Mouse (Mus musculus): ENCODE measurements around the gene Tarbp1. TPM values are rescaled to one million over a fixed set of nuclear protein-coding genes. Genes with fewer than 3 reads are reported as not detected.

Tarbp1 gene
- 1.6 and 1.9 TPM in 2 replicates for polyA plus RNA-seq (2015; fragmentation: Nextera tagmentation; extraction: Ambion mirVana)

DNA sequence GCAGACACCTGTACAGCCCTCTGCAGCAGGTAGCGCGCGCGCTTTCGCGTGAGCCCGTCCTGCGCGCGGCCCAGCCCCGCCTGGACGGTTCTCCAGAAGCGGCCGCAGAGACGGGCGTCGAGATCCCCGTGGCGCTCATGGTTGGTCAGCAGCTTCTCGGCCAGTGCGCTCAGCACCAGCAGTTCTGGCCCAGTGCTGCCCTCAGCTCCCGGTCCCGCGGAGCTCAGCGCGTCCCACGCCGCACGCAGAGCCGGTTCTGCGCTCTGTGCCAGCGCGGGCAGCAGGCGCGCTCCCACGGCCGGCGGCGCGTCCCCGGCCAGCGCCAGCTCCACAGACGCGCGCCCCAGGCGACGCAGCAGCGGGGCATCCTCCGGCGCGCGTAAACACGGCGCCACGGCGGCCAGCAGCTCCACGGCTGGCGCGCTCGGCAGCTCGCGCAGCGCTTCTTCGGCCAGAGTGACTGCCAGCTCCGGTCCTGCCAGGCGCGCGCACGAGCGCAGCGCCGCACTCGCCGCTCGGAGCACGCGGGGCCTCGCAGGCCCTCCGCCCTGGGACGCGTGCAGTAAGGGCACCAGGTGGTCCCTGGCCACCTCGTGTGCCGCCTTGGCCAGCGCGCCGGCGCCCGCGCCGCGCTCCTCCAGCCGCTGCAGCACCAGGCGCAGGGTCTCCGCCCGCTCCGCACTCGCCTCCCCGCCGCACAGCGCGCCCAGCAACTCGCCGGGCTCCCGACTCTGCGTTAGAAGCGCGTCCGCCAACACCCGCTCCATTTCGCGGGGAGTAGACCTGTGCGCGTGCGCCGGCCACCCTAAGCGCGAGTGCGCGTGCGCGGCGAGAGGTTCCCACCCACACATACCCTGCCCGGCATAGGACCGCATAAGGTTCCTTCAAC is at the start of gene Tarbp1:
TSS of gene Tarbp1 (minus strand) at position 767 of the 889 bp plus-strand sequence.
- peak; percentile 96 for ATAC-seq (replicated peaks)
- Histone ChIP-seq H3K9ac (replicated peaks) (peak within 1 kb of the TSS; percentile 84), H3K36me3 (0 out of 2 replicates have a peak, but pooled peaks cover 7% of the 10 kb centered on the region), H3K4me1 (peaks cover 22% of the 10 kb centered on the region), H3K4me3 (peak within 1 kb of the TSS; percentile 98), H3K9me3 (no peaks in the 10 kb centered on the region), H3K27me3 (no peaks in the 10 kb centered on the region), H3K27ac (replicated peaks) (peak within 1 kb of the TSS; percentile 97), H3K4me2 (replicated peaks) (peak within 1 kb of the TSS; percentile 80)
- WGBS: under 1% methylated on average over 119 of the region's 124 CpGs

DNA sequence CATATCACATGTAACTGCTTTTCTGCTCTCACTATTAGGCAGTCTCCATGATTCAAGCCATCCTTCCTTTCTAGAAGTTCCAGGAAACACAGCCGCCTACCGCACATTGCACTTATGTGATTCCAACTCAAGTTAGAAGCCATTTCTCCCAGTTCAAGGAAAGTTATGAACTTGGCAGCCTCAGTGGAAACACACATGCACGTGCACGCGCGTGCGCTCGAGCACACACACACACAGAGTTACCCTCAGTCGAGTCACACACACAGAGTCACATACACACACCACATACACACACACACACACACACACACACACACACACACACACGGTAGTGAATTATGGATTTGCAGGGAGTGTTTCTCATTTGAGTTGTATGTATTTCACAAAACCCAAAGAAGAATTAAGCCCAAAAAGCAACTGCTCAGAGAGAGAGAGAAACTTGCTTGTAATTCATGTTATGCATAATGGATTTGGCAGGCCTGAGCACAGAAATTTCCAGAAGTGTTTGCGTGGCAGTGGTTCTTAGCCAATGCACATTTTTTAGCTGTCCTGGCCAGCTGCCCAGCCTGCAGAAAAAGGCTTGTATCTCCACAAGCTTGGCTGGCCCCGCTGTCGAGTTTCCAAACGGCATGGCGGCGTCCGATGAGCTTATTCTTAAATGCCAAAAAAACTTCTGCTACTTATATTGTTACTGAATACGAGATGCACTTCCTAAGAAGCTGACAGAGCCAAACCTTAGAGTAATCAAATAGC is 49.5 kb upstream of the Tarbp1 start:
- peaks cover 25% of the 10 kb centered on the region for H3K4me1 ChIP-seq
- H3K27me3 ChIP-seq: no peaks in the 10 kb centered on the region
- peak; percentile 49 for ATAC-seq (replicated peaks)
- no peaks in the 10 kb centered on the region for H3K36me3 ChIP-seq
- no peak overlapping the region for H3K9ac ChIP-seq (replicated peaks)
- 49% methylated on average over 18 of the region's 18 CpGs for WGBS
- no peak overlapping the region for H3K4me2 ChIP-seq (replicated peaks)
- H3K4me3 ChIP-seq: no peak overlapping the region
- no peaks in the 10 kb centered on the region for H3K9me3 ChIP-seq
- peak overlapping the region; percentile 70 for H3K27ac ChIP-seq (replicated peaks)

DNA sequence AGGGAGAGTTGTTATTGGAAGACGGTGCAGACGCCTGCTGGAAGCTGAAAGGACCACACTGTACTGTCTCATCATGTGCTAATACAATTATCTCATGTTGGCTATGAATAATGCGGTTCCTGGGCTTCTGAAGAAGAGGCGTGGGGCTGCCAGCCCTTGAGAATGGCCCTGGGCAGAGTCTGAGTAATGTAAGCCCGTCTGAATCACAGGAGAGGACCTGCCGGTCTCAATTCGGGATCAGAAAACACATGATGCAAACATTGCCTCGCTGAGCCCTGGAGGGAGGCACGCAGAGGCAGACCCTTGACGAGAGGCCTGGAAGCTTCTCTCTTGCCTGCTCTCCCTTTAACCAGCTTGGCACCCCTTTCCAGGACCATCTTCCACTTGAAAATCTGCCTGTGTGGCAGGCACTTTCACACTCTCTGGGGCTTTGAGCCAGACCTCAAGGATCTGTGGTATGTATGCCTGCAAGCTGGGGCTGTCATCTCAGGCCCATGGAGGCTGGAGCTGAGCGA is 48.3 kb upstream of the Tarbp1 start:
- peak overlapping the region; percentile 70 for H3K27ac ChIP-seq (replicated peaks)

DNA sequence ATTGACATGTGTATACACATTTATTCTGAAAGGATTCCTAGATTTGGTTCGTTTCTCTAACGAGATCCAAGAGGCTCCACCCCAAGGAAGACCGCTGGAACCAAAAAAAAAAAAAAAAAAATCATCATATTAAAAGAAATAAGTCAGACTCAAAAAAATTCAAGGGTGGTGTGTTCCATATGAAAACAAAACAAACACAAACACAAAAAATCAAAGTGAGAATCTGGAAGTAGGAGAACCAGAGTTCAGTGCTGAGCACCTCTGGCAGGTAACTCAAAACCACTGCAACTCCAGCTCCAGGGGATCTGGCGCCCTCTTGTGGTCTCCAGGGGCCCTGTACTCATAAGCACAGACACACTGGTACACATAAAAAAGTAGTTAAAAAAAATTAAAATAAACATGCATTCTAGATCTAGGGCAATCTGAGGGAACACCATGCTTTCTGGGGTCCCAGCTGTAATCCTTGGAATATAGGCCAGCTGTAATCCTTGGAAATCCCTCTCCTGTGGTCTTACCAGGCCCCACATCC is 44.6 kb upstream of the Tarbp1 start:
- Histone ChIP-seq H3K9me3 (no peaks in the 10 kb centered on the region), H3K27ac (replicated peaks) (no peak overlapping the region), H3K36me3 (no peaks in the 10 kb centered on the region), H3K27me3 (0 out of 2 replicates have a peak, but pooled peaks cover 4% of the 10 kb centered on the region), H3K4me1 (peaks cover 38% of the 10 kb centered on the region), H3K9ac (replicated peaks) (no peak overlapping the region), H3K4me3 (no peak overlapping the region), H3K4me2 (replicated peaks) (no peak overlapping the region)
- 87% methylated on average over 4 of the region's 4 CpGs for WGBS
- ATAC-seq (replicated peaks): no peak

More for the DNA sequence above, 48.3 kb upstream of the Tarbp1 start:
- H3K27me3 ChIP-seq: no peaks in the 10 kb centered on the region
- ATAC-seq (replicated peaks): peak; percentile 18; the same call in 1 of the 2 replicates
- H3K4me2 ChIP-seq (replicated peaks): no peak overlapping the region
- H3K4me3 ChIP-seq: no peak overlapping the region
- H3K9ac ChIP-seq (replicated peaks): no peak overlapping the region
- no peaks in the 10 kb centered on the region for H3K36me3 ChIP-seq
- 58% methylated on average over 11 of the region's 11 CpGs for WGBS
- no peaks in the 10 kb centered on the region for H3K9me3 ChIP-seq
- H3K4me1 ChIP-seq: peaks cover 29% of the 10 kb centered on the region

DNA sequence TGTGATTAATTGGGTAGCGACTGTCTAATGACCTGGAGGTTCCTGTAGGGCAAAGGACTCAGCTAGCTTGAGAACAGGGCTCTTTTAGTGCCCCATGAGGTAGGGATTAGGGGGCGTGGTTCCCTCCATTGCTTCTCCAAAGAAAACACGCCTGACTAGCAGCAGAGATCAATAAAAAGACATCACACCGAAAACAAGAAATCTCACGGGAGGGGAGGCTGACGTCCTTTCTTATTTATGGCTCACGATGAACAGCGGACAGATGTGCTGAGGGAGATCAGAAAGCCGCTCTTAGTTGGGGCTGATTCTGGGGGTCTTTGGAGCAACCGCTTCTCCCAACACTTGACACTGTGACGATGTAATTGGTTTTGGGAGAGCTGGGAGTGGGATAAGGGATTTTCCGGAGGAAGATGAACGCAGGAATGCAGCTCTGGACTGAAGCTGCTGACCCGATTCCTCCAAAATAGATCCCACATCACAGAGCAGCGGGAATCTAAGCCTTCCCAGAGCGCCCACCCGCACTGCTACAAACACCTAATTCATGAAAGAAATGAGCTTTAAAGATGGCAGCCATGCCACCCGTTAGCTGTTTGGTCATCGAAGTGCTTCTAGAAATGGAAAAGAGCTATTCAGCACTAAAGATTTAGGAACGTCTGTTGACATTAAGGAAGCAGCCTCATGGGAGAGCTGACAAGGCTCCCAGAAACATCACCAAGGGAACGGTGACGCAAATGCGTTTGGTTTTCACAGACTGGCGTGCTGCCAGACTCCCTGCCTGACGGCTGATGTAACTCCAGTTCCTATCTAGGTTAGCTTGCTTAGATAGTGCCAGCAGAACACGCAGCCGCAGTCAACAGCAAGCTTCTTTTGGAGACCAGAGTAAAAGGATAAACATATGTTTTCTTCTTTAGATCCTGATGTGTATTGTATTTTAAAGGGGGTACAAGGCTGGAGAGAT is 42.0 kb upstream of the Tarbp1 start:
- no peaks in the 10 kb centered on the region for H3K36me3 ChIP-seq
- peak overlapping the region; percentile 44 for H3K9ac ChIP-seq (replicated peaks)
- H3K27ac ChIP-seq (replicated peaks): peak overlapping the region; percentile 95
- ATAC-seq (replicated peaks): peak; percentile 92
- 0 out of 2 replicates have a peak, but pooled peaks cover 4% of the 10 kb centered on the region for H3K27me3 ChIP-seq
- H3K4me2 ChIP-seq (replicated peaks): peak overlapping the region; percentile 63
- WGBS: 1% methylated on average over 27 of the region's 27 CpGs
- no peaks in the 10 kb centered on the region for H3K9me3 ChIP-seq
- peak overlapping the region; percentile 35 for H3K4me3 ChIP-seq
- peaks cover 24% of the 10 kb centered on the region for H3K4me1 ChIP-seq

DNA sequence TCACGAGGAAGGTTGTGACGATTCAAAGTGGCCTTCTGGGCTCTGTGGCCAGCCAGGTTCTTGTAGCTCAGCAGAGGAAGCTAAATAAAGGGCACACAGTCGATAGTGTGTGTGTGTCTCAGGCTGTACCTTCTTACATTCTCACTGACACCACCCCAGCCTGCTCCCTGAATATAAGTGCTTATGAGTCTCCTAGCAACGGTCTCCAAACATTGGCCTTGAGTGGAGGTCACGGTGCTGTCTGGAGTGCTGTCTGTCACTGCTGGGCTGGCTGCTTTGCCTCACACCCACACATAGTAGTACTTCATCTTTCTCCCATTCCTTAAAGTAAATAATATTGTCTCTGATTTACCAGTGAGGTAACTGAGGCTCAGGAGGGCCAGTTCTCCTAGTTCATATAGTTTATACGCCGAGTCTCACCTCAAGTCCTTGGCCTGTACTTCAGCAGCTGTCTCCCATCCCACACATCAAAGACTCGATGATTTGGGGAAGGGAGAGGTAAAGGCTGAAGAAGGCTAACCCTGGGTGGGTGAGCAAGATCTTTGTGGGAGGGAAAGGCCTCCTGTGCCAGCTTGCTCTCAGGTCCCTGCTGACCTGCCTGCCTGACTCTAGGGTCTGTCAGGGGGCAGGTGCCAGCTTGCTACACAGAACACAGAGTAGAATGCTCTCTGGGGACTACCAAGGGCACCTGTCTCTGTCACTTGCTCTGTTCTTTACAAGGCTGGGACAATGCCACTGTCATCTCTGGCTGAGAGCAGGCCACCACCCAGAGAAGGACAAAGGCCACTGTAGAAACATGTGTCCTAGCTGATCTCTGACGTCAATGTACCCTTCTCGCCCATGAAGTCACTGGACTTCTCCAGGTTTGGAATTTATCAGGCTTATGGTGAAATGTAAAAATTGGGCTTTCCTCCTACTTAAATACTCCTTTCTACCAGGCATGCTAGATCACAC is 39.4 kb upstream of the Tarbp1 start:
- 80% methylated on average over 10 of the region's 10 CpGs for WGBS

DNA sequence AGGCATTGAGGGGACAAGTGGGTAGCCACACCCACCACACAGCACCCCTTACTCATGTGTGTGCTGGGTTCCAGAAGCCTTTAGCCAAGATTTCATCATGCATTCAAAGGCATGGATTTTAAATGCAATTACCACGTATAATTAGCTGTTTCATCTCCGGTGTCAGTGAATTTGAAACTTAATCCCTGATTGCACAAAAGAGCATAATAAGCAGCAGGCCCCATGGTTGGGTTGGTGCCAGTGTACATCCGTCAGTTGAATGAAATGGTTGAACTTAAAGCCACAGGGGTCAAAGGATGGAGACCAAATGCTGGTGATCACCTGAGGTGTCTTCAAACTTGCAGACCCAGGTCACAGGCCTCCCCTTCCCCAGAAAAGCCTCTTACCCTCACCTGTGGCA is 36.0 kb upstream of the Tarbp1 start:
- 28% methylated on average over 3 of the region's 3 CpGs for WGBS
- no peaks in the 10 kb centered on the region for H3K9me3 ChIP-seq

More for the DNA sequence above, 39.4 kb upstream of the Tarbp1 start:
- Histone ChIP-seq H3K9ac (replicated peaks) (no peak overlapping the region), H3K4me2 (replicated peaks) (no peak overlapping the region), H3K9me3 (no peaks in the 10 kb centered on the region), H3K27ac (replicated peaks) (no peak overlapping the region), H3K27me3 (0 out of 2 replicates have a peak, but pooled peaks cover 4% of the 10 kb centered on the region), H3K4me3 (no peak overlapping the region), H3K4me1 (peaks cover 24% of the 10 kb centered on the region), H3K36me3 (no peaks in the 10 kb centered on the region)
- no peak for ATAC-seq (replicated peaks)

DNA sequence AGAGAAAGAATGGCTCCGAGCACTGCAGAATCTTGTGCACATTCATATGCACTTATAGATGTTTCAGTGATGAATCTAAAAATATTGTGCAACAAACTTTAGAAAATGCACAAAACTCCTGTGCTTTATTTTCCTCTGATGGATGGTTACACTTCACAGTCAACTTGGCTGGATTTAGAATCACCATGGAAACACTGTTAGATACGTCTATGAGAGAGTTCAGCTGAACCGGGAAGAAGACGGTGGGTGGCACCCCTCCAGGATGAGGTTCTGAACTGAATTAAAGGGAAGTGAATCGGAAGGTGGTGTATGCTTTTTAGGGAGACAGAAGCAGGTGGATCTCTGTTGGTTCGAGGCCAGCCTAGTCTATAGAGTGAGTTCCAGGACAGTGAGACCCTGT is 34.8 kb upstream of the Tarbp1 start:
- Histone ChIP-seq H3K36me3 (no peaks in the 10 kb centered on the region), H3K4me1 (no peaks in the 10 kb centered on the region), H3K4me2 (replicated peaks) (no peak overlapping the region), H3K27ac (replicated peaks) (no peak overlapping the region), H3K27me3 (no peaks in the 10 kb centered on the region), H3K4me3 (no peak overlapping the region), H3K9me3 (no peaks in the 10 kb centered on the region), H3K9ac (replicated peaks) (no peak overlapping the region)
- no peak for ATAC-seq (replicated peaks)
- 61% methylated on average over 6 of the region's 6 CpGs for WGBS

More for the DNA sequence above, 36.0 kb upstream of the Tarbp1 start:
- Histone ChIP-seq H3K9ac (replicated peaks) (no peak overlapping the region), H3K36me3 (no peaks in the 10 kb centered on the region), H3K4me1 (no peaks in the 10 kb centered on the region), H3K27ac (replicated peaks) (no peak overlapping the region), H3K4me2 (replicated peaks) (no peak overlapping the region), H3K4me3 (no peak overlapping the region), H3K27me3 (0 out of 2 replicates have a peak, but pooled peaks cover 4% of the 10 kb centered on the region)
- no peak for ATAC-seq (replicated peaks)

DNA sequence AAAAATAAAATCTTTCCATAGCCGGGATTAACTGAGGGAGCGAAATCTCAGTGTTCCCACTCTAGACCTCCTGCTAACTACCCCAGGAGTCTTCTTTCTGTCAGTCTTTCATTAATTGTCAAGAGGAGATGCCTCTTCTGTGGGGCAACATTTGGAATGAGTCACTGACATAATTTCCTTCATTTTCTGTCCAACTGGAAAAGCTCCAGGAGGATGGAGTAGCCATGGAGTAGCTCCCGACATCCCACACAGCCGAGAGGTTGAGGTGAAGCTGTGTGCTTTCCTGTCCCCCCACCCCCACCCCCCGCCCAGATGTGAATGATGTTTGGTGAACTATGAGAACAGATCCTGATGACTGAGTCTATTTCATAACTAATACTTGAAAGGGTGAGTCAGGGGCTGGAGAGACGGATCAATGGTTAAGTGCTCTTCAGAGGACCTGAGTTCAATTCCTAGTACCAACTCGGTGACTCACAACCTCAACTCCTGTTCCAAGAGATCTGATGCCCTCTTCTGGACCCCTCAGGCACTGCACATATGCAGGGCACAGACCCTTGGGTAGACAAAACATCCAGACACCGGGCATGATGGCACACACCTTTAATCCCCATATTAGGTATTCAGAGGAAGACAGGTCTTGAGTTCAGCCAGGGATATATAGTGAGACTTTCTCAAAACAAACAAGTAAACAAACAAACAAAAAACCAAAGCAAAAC is 34.2 kb upstream of the Tarbp1 start:
- Histone ChIP-seq H3K4me2 (replicated peaks) (no peak overlapping the region), H3K9me3 (no peaks in the 10 kb centered on the region), H3K27ac (replicated peaks) (no peak overlapping the region), H3K4me3 (no peak overlapping the region), H3K27me3 (no peaks in the 10 kb centered on the region), H3K9ac (replicated peaks) (no peak overlapping the region), H3K36me3 (no peaks in the 10 kb centered on the region), H3K4me1 (no peaks in the 10 kb centered on the region)
- no peak for ATAC-seq (replicated peaks)
- WGBS: 86% methylated on average over 8 of the region's 8 CpGs

DNA sequence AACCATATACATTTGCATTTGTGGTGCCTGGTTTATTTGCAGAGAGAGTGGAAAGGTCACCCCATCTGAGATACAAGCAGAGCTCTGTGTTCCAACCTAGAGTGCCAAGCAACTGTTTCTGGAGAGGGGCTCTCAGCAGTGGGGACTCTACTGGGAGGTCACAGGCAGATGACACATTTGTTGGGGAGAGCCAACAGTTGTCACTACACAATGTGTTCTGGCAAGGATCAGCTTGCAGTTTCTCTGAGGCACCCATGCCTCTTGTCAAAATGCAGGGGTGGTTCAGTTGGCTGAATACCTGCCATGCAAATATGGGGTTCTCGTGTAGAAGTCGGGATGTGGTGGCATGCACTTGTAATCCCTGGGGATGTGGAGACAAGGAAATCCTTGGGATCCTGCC is 33.4 kb upstream of the Tarbp1 start:
- H3K9ac ChIP-seq (replicated peaks): no peak overlapping the region
- H3K9me3 ChIP-seq: no peaks in the 10 kb centered on the region
- ATAC-seq (replicated peaks): no peak
- no peak overlapping the region for H3K4me3 ChIP-seq
- WGBS: 88% methylated on average over 2 of the region's 2 CpGs
- no peaks in the 10 kb centered on the region for H3K36me3 ChIP-seq
- H3K4me1 ChIP-seq: no peaks in the 10 kb centered on the region
- no peak overlapping the region for H3K4me2 ChIP-seq (replicated peaks)
- H3K27ac ChIP-seq (replicated peaks): no peak overlapping the region
- H3K27me3 ChIP-seq: no peaks in the 10 kb centered on the region

Measured in forebrain, embryonic 15.5 days (tissue).